9 mouse cellular contexts compared by ENCODE assay signal in genomic region chr6:31525231-31525900, GRCm38 (mm10). TPM values are rescaled to one million over a fixed set of nuclear protein-coding genes. Genes with fewer than 3 reads are reported as not detected.
DNase-seq lines count a peak whose midpoint lies in the region; ATAC-seq lines count a peak whose summit lies in the region.
"Had no signal": no experiment of that assay in that cellular context is flagged by ENCODE, and none has a peak within 500 bp of the region (broad histone marks: within the 10 kb centered on the region; RNA-seq: fewer than 3 reads in every experiment).

No protein-coding gene starts in this region.

- peaks cover 14% of the 10 kb centered on the region for H3K36me3 ChIP-seq in forebrain, embryonic 15.5 days
- H3K36me3 ChIP-seq in liver, embryonic 15.5 days (replicated peaks): peaks cover 21% of the 10 kb centered on the region
- H3K36me3 ChIP-seq in neural tube, embryonic 15.5 days: peaks cover 16% of the 10 kb centered on the region

- H3K9me3 ChIP-seq in forebrain, embryonic 15.5 days: no peaks in the 10 kb centered on the region
- H3K9me3 ChIP-seq in liver, embryonic 15.5 days (replicated peaks): no peaks in the 10 kb centered on the region
- H3K9me3 ChIP-seq in neural tube, embryonic 15.5 days (replicated peaks): no peaks in the 10 kb centered on the region
- H3K9me3 ChIP-seq: heart, embryonic 13.5 days had no signal

- H3K27ac ChIP-seq in forebrain, embryonic 15.5 days (replicated peaks): no peak overlapping the region
- H3K27ac ChIP-seq in liver, embryonic 15.5 days (replicated peaks): no peak overlapping the region
- no peak overlapping the region for H3K27ac ChIP-seq in neural tube, embryonic 15.5 days (replicated peaks)
- H3K27ac ChIP-seq: heart, embryonic 13.5 days had no signal

- peak; percentile 43 for DNase-seq in urinary bladder, postnatal 25 days (ENCODE audit: low spot score)
- no peak for DNase-seq in urinary bladder, postnatal 36 days (ENCODE audit: low spot score in 2 of 2)
- DNase-seq in c-Kit-positive CD71-positive TER-119-negative erythroid progenitor cells, embryonic 14.5 days (ENCODE audit: low read depth): peak; percentile 53
- peak; percentile 40 for DNase-seq in kidney, adult 9 months

- no peak overlapping the region for H3K9ac ChIP-seq in forebrain, embryonic 15.5 days (replicated peaks)
- no peak overlapping the region for H3K9ac ChIP-seq in liver, embryonic 15.5 days
- H3K9ac ChIP-seq in neural tube, embryonic 15.5 days (replicated peaks): no peak overlapping the region
- H3K9ac ChIP-seq: heart, embryonic 13.5 days had no signal

- no peaks in the 10 kb centered on the region for H3K27me3 ChIP-seq in forebrain, embryonic 15.5 days
- no peaks in the 10 kb centered on the region for H3K27me3 ChIP-seq in liver, embryonic 15.5 days
- no peaks in the 10 kb centered on the region for H3K27me3 ChIP-seq in neural tube, embryonic 15.5 days (replicated peaks)
- H3K27me3 ChIP-seq: heart, embryonic 13.5 days had no signal

- no peak overlapping the region for H3K4me3 ChIP-seq in forebrain, embryonic 15.5 days
- H3K4me3 ChIP-seq in liver, embryonic 15.5 days (replicated peaks): no peak overlapping the region
- H3K4me3 ChIP-seq in neural tube, embryonic 15.5 days (replicated peaks): no peak overlapping the region
- H3K4me3 ChIP-seq: heart, embryonic 13.5 days had no signal

- no peak overlapping the region for H3K4me2 ChIP-seq in forebrain, embryonic 15.5 days (replicated peaks)
- H3K4me2 ChIP-seq in liver, embryonic 15.5 days: no peak overlapping the region
- no peak overlapping the region for H3K4me2 ChIP-seq in neural tube, embryonic 15.5 days
- H3K4me2 ChIP-seq: heart, embryonic 13.5 days had no signal

- ATAC-seq in forebrain, embryonic 15.5 days (replicated peaks): peak; percentile 66
- 0 out of 2 replicates have a peak, but pooled peaks have one; percentile 16 for ATAC-seq in liver, embryonic 15.5 days (ENCODE audit: insufficient read depth)
- ATAC-seq in neural tube, embryonic 15.5 days (ENCODE audit: low FRiP score): peak; percentile 42; the same call in 1 of the 2 replicates
- no peak for ATAC-seq in inflammation-experienced regulatory T-cells, adult 6 months

- WGBS in forebrain, embryonic 15.5 days: 76% methylated on average over 6 of the region's 6 CpGs
- 59% methylated on average over 6 of the region's 6 CpGs for WGBS in liver, embryonic 15.5 days (ENCODE audit: insufficient replicate concordance)
- 72% methylated on average over 6 of the region's 6 CpGs for WGBS in neural tube, embryonic 15.5 days

- peaks cover 5% of the 10 kb centered on the region; the same call in 1 of the 2 replicates for H3K4me1 ChIP-seq in forebrain, embryonic 15.5 days
- H3K4me1 ChIP-seq in liver, embryonic 15.5 days (replicated peaks): peaks cover 3% of the 10 kb centered on the region; the same call in 1 of the 2 replicates
- H3K4me1 ChIP-seq in neural tube, embryonic 15.5 days: peaks cover 9% of the 10 kb centered on the region
- H3K4me1 ChIP-seq: heart, embryonic 13.5 days had no signal

RNA-seq across cellular contexts. Expression of gene Podxl, which starts 38.4 kb away (rescaled TPM):
- polyA plus RNA-seq in forebrain, embryonic 15.5 days (2015; fragmentation: Nextera tagmentation; extraction: Ambion mirVana): 11.5 and 12.7 TPM in 2 replicates
- polyA plus RNA-seq in liver, embryonic 15.5 days (2015; fragmentation: Nextera tagmentation; extraction: Ambion mirVana): 5.1 and 5.8 TPM in 2 replicates
- 9.2 and 13.1 TPM in 2 replicates for polyA plus RNA-seq in neural tube, embryonic 15.5 days (2015; fragmentation: Nextera tagmentation; extraction: Ambion mirVana)
- polyA plus RNA-seq in inflammation-experienced regulatory T-cells, adult 6 months (2017; shearing (Covaris generic)): under 1 TPM; 0.06 to 0.38 (median 0.11) TPM

Comparison
In these comparisons a context has a peak if more than half of its experiments do, and no peak if none do; other contexts are left out.
1. DNase-seq: peak in urinary bladder, postnatal 25 days (single experiment), c-Kit-positive CD71-positive TER-119-negative erythroid progenitor cells, embryonic 14.5 days (single experiment) and kidney, adult 9 months (single experiment); none in urinary bladder, postnatal 36 days (0 of 2).